Mouse (Mus musculus) cerebellum, adult 18-20 months (tissue): ENCODE measurements at regions not wholly inside any gene's neighbourhood (a gene's known extent, or its start where the extent isn't known, plus 50 kb on each side); places are given as distances from the start of the nearest gene placed in this dataset.

Source experiments
- DNase-seq, 2 experiments: peaks; one replicate each; pipeline ENCODE4 v3.0.0; 2021

GRCm38 (mm10) chr8:75353786-75354185, 52.6 kb downstream of the Gm10358 start:
- DNase-seq: no peak

GRCm38 (mm10) chr8:75350141-75350540, 56.2 kb downstream of the Gm10358 start:
- DNase-seq: no peak

GRCm38 (mm10) chr8:75348047-75348446, 58.3 kb downstream of the Gm10358 start:
- DNase-seq: no peak

- DNase-seq: no peak
These were observed 85.8 kb downstream of the Gm10358 start for GRCm38 (mm10) chr8:75320614-75321013.

- no peak for DNase-seq
These were observed 87.9 kb downstream of the Gm10358 start for GRCm38 (mm10) chr8:75318526-75318925.

GRCm38 (mm10) chr8:75315886-75316285, 90.5 kb downstream of the Gm10358 start:
- peak; percentile 26 to 39 for DNase-seq

GRCm38 (mm10) chr8:75309463-75309862, 95.7 kb downstream of the Rasd2 start:
- DNase-seq: no peak

GRCm38 (mm10) chr8:75291921-75292320, 78.2 kb downstream of the Rasd2 start:
- DNase-seq: no peak

- DNase-seq: no peak
These were observed 76.2 kb downstream of the Rasd2 start for GRCm38 (mm10) chr8:75289933-75290332.
